Mouse (Mus musculus): ENCODE results near the gene Irx1. TPM values are rescaled to one million over a fixed set of nuclear protein-coding genes. Genes with fewer than 3 reads are reported as not detected.

Irx1 gene
- total RNA-seq, 2 experiments from 2014 or later, result not detected

DNA sequence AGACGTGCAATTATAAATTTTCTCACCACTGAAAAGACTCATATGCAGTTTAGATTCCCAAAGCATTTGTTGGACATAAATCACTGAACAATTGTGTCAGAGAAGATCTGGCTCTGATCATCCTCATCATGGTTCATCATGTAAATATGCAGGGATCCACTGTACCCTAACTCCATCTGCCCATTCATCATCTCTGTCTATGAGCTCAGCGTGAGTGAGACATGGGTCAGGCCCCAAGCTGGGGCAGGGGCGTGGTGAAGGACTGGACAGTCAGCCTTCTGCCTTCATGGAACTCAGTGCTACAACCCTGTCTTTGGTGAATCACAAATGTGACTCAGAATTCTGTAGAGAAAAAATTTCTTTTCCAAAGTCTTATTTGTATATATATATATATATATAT is 53.2 kb downstream of the Irx1 start:
- DNase-seq, result no peak
